Mouse (Mus musculus): Measurements from ENCODE around the gene Paqr6. TPM values are rescaled to one million over a fixed set of nuclear protein-coding genes. Genes with fewer than 3 reads are reported as not detected.
A peak's percentile ranks its signal among the peaks of the same experiment; 100 is the strongest.

Gene Paqr6
- polyA plus RNA-seq, 1 experiment from 2014 or later: 0.35 TPM

- no peaks in the 10 kb centered on the region for H3K9me3 ChIP-seq (ENCODE audit: control insufficient read depth, low read length)
- no peaks in the 10 kb centered on the region for H3K27me3 ChIP-seq (ENCODE audit: control insufficient read depth, insufficient read depth, low read length)
- no peaks in the 10 kb centered on the region for H3K4me1 ChIP-seq (ENCODE audit: control insufficient read depth, insufficient read depth, low read length)
- H3K36me3 ChIP-seq (ENCODE audit: control insufficient read depth, insufficient read depth, low read length): no peaks in the 10 kb centered on the region
- H3K4me3 ChIP-seq (ENCODE audit: low read depth, low read length): no peak overlapping the region
- no peak overlapping the region for H3K4me2 ChIP-seq (ENCODE audit: low read depth, low read length)
- no peak overlapping the region for H3K27ac ChIP-seq (ENCODE audit: low read depth, low read length)
- ATAC-seq (ENCODE audit: low read depth): no peak
- no peak overlapping the region for H3K9ac ChIP-seq (replicated peaks; ENCODE audit: low read depth, low read length)
- 94% methylated on average over 10 of the region's 10 CpGs for WGBS
Observed at GRCm38 (mm10) chr3:88403522-88404230, 39.3 kb downstream of the Paqr6 start.

DNA sequence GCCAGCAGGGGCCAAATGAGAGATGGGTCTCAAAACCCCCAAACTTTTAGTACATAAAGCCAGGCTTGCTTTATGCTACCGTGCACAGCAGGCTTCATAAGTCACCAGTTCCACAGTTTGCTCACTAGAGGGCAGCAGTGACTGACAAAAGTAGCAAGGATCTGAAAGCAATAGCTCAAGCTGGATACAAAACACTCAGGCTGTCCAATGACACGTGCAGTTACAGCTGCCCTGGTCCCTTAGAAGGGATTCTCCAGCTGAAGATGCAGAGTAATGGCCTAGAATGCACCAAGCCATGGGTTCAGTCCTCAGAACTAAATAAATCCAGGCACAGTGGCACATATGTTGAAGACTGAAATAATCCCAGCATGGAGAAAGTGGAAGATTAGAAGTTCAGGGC lies 42.7 kb downstream of the Paqr6 start:
- WGBS: 1% methylated on average over 2 of the region's 2 CpGs
- Histone ChIP-seq H3K27ac (ENCODE audit: low read depth, low read length) (no peak overlapping the region), H3K4me1 (ENCODE audit: control insufficient read depth, insufficient read depth, low read length) (0 out of 2 replicates have a peak, but pooled peaks cover 2% of the 10 kb centered on the region), H3K27me3 (ENCODE audit: control insufficient read depth, insufficient read depth, low read length) (no peaks in the 10 kb centered on the region), H3K9me3 (ENCODE audit: control insufficient read depth, low read length) (no peaks in the 10 kb centered on the region), H3K4me3 (ENCODE audit: low read depth, low read length) (no peak overlapping the region), H3K36me3 (ENCODE audit: control insufficient read depth, insufficient read depth, low read length) (peaks cover 4% of the 10 kb centered on the region; the same call in 1 of the 2 replicates), H3K9ac (replicated peaks; ENCODE audit: low read depth, low read length) (no peak overlapping the region), H3K4me2 (ENCODE audit: low read depth, low read length) (no peak overlapping the region)
- no peak; the same call in 1 of the 2 replicates for ATAC-seq (ENCODE audit: low read depth)

DNA sequence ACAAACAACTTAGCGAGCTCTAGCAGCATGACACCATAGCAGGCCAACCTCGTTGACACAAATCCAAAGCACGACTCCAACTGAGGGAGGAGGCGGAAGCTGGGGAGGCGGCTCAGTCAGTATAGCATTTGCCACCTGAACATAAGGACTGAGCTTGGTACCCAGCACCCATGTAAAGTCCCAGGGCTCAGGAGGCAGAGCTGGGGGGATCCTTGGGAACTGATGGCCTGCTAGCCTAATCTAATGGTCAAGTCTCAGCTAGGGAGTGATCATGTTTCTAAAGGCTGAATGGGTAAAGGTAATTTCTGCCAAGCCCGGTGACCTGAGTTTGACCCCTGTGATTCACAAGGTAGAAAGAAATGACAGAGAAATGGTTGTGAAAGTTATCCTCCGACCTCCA lies 43.1 kb downstream of the Paqr6 start:
- Histone ChIP-seq H3K4me3 (ENCODE audit: low read depth, low read length) (no peak overlapping the region), H3K36me3 (ENCODE audit: control insufficient read depth, insufficient read depth, low read length) (peaks cover 9% of the 10 kb centered on the region), H3K4me2 (ENCODE audit: low read depth, low read length) (no peak overlapping the region), H3K27ac (ENCODE audit: low read depth, low read length) (no peak overlapping the region), H3K9me3 (ENCODE audit: control insufficient read depth, low read length) (no peaks in the 10 kb centered on the region), H3K9ac (replicated peaks; ENCODE audit: low read depth, low read length) (no peak overlapping the region), H3K27me3 (ENCODE audit: control insufficient read depth, insufficient read depth, low read length) (no peaks in the 10 kb centered on the region), H3K4me1 (ENCODE audit: control insufficient read depth, insufficient read depth, low read length) (0 out of 2 replicates have a peak, but pooled peaks cover 2% of the 10 kb centered on the region)
- no peak for ATAC-seq (ENCODE audit: low read depth)
- whole genome bisulfite sequencing: 64% methylated on average over 7 of the region's 7 CpGs

- Histone ChIP-seq H3K27ac (ENCODE audit: low read depth, low read length) (no peak overlapping the region), H3K36me3 (ENCODE audit: control insufficient read depth, insufficient read depth, low read length) (peaks cover 15% of the 10 kb centered on the region), H3K27me3 (ENCODE audit: control insufficient read depth, insufficient read depth, low read length) (no peaks in the 10 kb centered on the region), H3K4me1 (ENCODE audit: control insufficient read depth, insufficient read depth, low read length) (0 out of 2 replicates have a peak, but pooled peaks cover 2% of the 10 kb centered on the region), H3K4me2 (ENCODE audit: low read depth, low read length) (peak overlapping the region; percentile 70; the same call in 1 of the 2 replicates), H3K4me3 (ENCODE audit: low read depth, low read length) (no peak overlapping the region), H3K9me3 (ENCODE audit: control insufficient read depth, low read length) (no peaks in the 10 kb centered on the region), H3K9ac (replicated peaks; ENCODE audit: low read depth, low read length) (no peak overlapping the region)
- no peak for ATAC-seq (ENCODE audit: low read depth)
- 78% methylated on average over 5 of the region's 5 CpGs for WGBS
Observed at GRCm38 (mm10) chr3:88408953-88409352, 44.6 kb downstream of the Paqr6 start.

GRCm38 (mm10) chr3:88409741-88410644 lies 45.6 kb downstream of the Paqr6 start, which contains the start of gene Pmf1:
Gene Pmf1, minus strand, starts transcription at chr3:88410331.
- no peaks in the 10 kb centered on the region for H3K9me3 ChIP-seq (ENCODE audit: control insufficient read depth, low read length)
- peak within 1 kb of the TSS; percentile 70 for H3K4me2 ChIP-seq (ENCODE audit: low read depth, low read length)
- peak within 1 kb of the TSS; percentile 73 for H3K9ac ChIP-seq (replicated peaks; ENCODE audit: low read depth, low read length)
- WGBS: under 1% methylated on average over 54 of the region's 54 CpGs
- H3K27me3 ChIP-seq (ENCODE audit: control insufficient read depth, insufficient read depth, low read length): no peaks in the 10 kb centered on the region
- peak; percentile 91 for ATAC-seq (ENCODE audit: low read depth)
- H3K4me1 ChIP-seq (ENCODE audit: control insufficient read depth, insufficient read depth, low read length): 0 out of 2 replicates have a peak, but pooled peaks cover 2% of the 10 kb centered on the region
- peak within 1 kb of the TSS; percentile 56 for H3K4me3 ChIP-seq (ENCODE audit: low read depth, low read length)
- H3K27ac ChIP-seq (ENCODE audit: low read depth, low read length): peak within 1 kb of the TSS; percentile 84
- H3K36me3 ChIP-seq (ENCODE audit: control insufficient read depth, insufficient read depth, low read length): peaks cover 21% of the 10 kb centered on the region

- Histone ChIP-seq H3K27ac (ENCODE audit: low read depth, low read length) (peak overlapping the region; percentile 84; the same call in 1 of the 2 replicates), H3K4me1 (ENCODE audit: control insufficient read depth, insufficient read depth, low read length) (0 out of 2 replicates have a peak, but pooled peaks cover 2% of the 10 kb centered on the region), H3K4me3 (ENCODE audit: low read depth, low read length) (peak overlapping the region; percentile 56), H3K9ac (replicated peaks; ENCODE audit: low read depth, low read length) (peak overlapping the region; percentile 73; the same call in 1 of the 2 replicates), H3K36me3 (ENCODE audit: control insufficient read depth, insufficient read depth, low read length) (peaks cover 21% of the 10 kb centered on the region), H3K9me3 (ENCODE audit: control insufficient read depth, low read length) (no peaks in the 10 kb centered on the region), H3K4me2 (ENCODE audit: low read depth, low read length) (peak overlapping the region; percentile 70), H3K27me3 (ENCODE audit: control insufficient read depth, insufficient read depth, low read length) (no peaks in the 10 kb centered on the region)
- no peak; the same call in 1 of the 2 replicates for ATAC-seq (ENCODE audit: low read depth)
- WGBS: 27% methylated on average over 7 of the region's 7 CpGs
Observed at GRCm38 (mm10) chr3:88410645-88411031, 46.3 kb downstream of the Paqr6 start.

DNA sequence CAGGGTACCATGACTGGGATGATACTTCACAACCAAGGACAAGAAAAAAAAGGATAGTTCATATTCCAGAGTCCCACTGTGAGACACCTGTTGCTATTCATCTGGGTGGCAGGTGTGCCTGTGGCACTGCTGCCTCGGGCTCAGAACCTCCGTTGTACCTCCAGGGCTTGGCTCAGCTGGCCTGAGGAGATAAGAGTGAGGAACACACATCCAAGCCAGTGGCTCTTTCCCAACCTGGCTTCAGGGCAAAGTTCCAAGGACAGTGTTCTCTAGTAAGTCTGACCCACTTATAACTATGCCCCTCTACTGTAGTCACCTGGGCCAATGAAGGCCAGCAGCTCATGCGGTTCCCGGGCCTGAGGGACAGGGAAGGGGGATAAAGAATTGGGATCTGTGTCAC lies 47.3 kb downstream of the Paqr6 start:
- no peak for ATAC-seq (ENCODE audit: low read depth)
- Histone ChIP-seq H3K27me3 (ENCODE audit: control insufficient read depth, insufficient read depth, low read length) (no peaks in the 10 kb centered on the region), H3K4me3 (ENCODE audit: low read depth, low read length) (no peak overlapping the region), H3K4me1 (ENCODE audit: control insufficient read depth, insufficient read depth, low read length) (0 out of 2 replicates have a peak, but pooled peaks cover 2% of the 10 kb centered on the region), H3K9ac (replicated peaks; ENCODE audit: low read depth, low read length) (no peak overlapping the region), H3K27ac (ENCODE audit: low read depth, low read length) (no peak overlapping the region), H3K4me2 (ENCODE audit: low read depth, low read length) (no peak overlapping the region), H3K9me3 (ENCODE audit: control insufficient read depth, low read length) (no peaks in the 10 kb centered on the region), H3K36me3 (ENCODE audit: control insufficient read depth, insufficient read depth, low read length) (peaks cover 24% of the 10 kb centered on the region)
- WGBS: 82% methylated on average over 4 of the region's 4 CpGs

DNA sequence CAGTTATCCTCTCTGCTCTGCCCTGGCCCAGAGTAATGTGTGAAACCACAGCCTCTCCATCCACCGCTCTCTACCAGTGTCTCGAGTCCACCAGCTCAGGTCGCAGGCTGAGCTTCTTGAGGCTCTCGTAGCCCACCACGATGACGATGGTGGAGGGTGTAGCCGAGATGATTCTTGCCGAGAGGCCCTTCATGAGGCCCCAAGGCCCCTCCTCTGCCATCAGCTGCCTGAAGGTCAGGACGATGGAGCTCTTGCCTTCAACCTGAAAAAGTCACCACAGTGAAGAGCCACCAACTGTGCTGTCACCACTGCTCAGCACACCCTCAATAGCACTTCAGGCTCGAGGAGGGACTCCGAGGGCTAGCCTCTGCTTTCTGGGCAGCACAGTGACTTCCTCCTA lies 48.3 kb downstream of the Paqr6 start:
- WGBS: 89% methylated on average over 11 of the region's 11 CpGs
- H3K4me1 ChIP-seq (ENCODE audit: control insufficient read depth, insufficient read depth, low read length): 0 out of 2 replicates have a peak, but pooled peaks cover 2% of the 10 kb centered on the region
- H3K27me3 ChIP-seq (ENCODE audit: control insufficient read depth, insufficient read depth, low read length): no peaks in the 10 kb centered on the region
- H3K4me3 ChIP-seq (ENCODE audit: low read depth, low read length): no peak overlapping the region
- no peak overlapping the region for H3K27ac ChIP-seq (ENCODE audit: low read depth, low read length)
- no peaks in the 10 kb centered on the region for H3K9me3 ChIP-seq (ENCODE audit: control insufficient read depth, low read length)
- no peak overlapping the region for H3K4me2 ChIP-seq (ENCODE audit: low read depth, low read length)
- ATAC-seq (ENCODE audit: low read depth): no peak
- peaks cover 32% of the 10 kb centered on the region for H3K36me3 ChIP-seq (ENCODE audit: control insufficient read depth, insufficient read depth, low read length)
- no peak overlapping the region for H3K9ac ChIP-seq (replicated peaks; ENCODE audit: low read depth, low read length)
